Mouse (Mus musculus) limb, embryonic 13.5 days (tissue): ENCODE results near the gene Klhl42. TPM values are rescaled to one million over a fixed set of nuclear protein-coding genes. Genes with fewer than 3 reads are reported as not detected.

Experiments
- ATAC-seq: fragments of 200-750 bp; cut with Nextera tagmentation; 2 replicates; pipeline ENCODE4 v1.8.0; 2017; ENCODE audit warnings: low read depth, moderate number of reproducible peaks, moderate TSS enrichment; ENCODE audit not compliant: low FRiP score
- H3K27ac ChIP-seq: fragments of 300-500 bp; sonication (generic); 2 replicates; pipeline ENCODE4 v1.5.1; 2015; ENCODE audit warnings: inconsistent platforms, mild to moderate bottlenecking, moderate library complexity
- H3K27me3 ChIP-seq: fragments of 300-500 bp; sonication (generic); 2 replicates; pipeline ENCODE4 v1.6.1; 2015; ENCODE audit warnings: mild to moderate bottlenecking, inconsistent platforms
- H3K36me3 ChIP-seq: fragments of 300-500 bp; sonication (generic); 2 replicates; pipeline ENCODE4 v1.6.1; 2015; ENCODE audit warnings: inconsistent platforms, mild to moderate bottlenecking, moderate library complexity
- H3K4me1 ChIP-seq: fragments of 300-500 bp; sonication (generic); 2 replicates; pipeline ENCODE4 v1.6.1; 2015; ENCODE audit warnings: inconsistent platforms
- H3K4me2 ChIP-seq: fragments of 300-500 bp; sonication (generic); replicated peaks from 2 replicates; pipeline ENCODE4 v1.6.1; 2015; ENCODE audit warnings: inconsistent platforms, mild to moderate bottlenecking, moderate library complexity
- H3K4me3 ChIP-seq: fragments of 300-500 bp; sonication (generic); 2 replicates; pipeline ENCODE4 v1.5.1; 2015; ENCODE audit warnings: moderate library complexity, mild to moderate bottlenecking, inconsistent platforms
- H3K9ac ChIP-seq: fragments of 300-500 bp; sonication (generic); 2 replicates; pipeline ENCODE4 v1.6.1; 2015; ENCODE audit warnings: mild to moderate bottlenecking, inconsistent platforms
- H3K9me3 ChIP-seq: fragments of 300-500 bp; sonication (generic); 2 replicates; pipeline ENCODE4 v1.6.1; 2016; ENCODE audit warnings: inconsistent platforms
- WGBS: fragments of 180-500 bp; shearing (Covaris S2); methylation state at CpG from one replicate; pipeline ENCODE4 v1.1.7; 2015; 5-methylcytosine and 5-hydroxymethylcytosine counted together
- polyA plus RNA-seq: library from polyadenylated mRNA; unstranded; fragments of >200 nt; fragmentation: Nextera tagmentation; extraction: Ambion mirVana; gene quantifications from 2 replicates; pipeline ENCODE4 v1.2.1, GENCODE M21; 2015

Gene Klhl42
- polyA plus RNA-seq, 1 experiment from 2014 or later: 8.8 TPM

DNA sequence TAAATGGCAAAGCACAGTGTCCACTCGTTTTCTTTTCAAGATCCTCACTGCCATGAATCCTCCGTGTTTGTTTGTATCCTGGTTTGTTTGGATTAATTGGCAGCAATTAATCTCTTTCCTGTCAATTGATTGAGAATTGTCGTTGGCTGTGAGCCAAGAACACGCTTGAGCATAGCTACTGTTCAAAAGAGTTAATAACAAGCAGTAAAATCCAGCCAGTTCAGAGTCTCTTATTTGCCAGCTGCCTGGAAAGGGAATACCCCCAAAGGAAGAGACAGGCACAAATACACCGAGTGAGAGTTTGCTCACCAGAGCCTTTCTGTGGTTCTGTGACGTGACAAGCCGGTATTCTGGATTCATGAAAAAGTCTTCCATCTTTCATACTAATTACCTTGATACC lies 29.1 kb upstream of the Klhl42 start:
- Histone ChIP-seq H3K4me2 (0 out of 2 replicates have a peak overlapping the region, but pooled peaks have one; percentile 1), H3K4me1 (peaks cover 18% of the 10 kb centered on the region), H3K36me3 (peaks cover 50% of the 10 kb centered on the region), H3K4me3 (no peak overlapping the region), H3K9me3 (no peaks in the 10 kb centered on the region), H3K27me3 (no peaks in the 10 kb centered on the region), H3K27ac (peak overlapping the region; percentile 40; the same call in 1 of the 2 replicates), H3K9ac (no peak overlapping the region)
- 43% methylated on average over 7 of the region's 7 CpGs for WGBS
- no peak for ATAC-seq

DNA sequence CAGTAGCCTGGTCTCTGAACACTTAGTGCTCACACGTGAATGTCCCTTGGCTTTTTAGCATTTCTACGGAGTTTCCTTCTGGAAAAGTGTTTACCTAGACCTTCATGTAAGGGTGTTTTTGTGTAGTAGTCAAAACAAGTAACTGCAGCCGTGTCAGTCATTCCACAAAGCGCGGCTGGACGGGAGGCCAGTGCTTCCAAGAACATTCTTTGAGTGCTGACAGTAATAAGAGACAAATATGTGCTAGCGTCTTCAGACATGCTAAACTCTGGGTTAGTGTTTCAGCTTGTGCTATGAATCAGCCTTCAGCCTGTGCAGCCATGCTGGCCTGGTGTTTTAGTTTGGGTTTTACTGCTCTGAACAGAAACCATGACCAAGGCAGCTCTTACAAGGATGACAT lies 28.5 kb upstream of the Klhl42 start:
- WGBS: 70% methylated on average over 7 of the region's 7 CpGs
- Histone ChIP-seq H3K4me2 (0 out of 2 replicates have a peak overlapping the region, but pooled peaks have one; percentile 1), H3K9me3 (no peaks in the 10 kb centered on the region), H3K4me1 (peaks cover 18% of the 10 kb centered on the region), H3K4me3 (no peak overlapping the region), H3K27me3 (no peaks in the 10 kb centered on the region), H3K9ac (no peak overlapping the region), H3K27ac (peak overlapping the region; percentile 40; the same call in 1 of the 2 replicates), H3K36me3 (peaks cover 52% of the 10 kb centered on the region)
- ATAC-seq: no peak

DNA sequence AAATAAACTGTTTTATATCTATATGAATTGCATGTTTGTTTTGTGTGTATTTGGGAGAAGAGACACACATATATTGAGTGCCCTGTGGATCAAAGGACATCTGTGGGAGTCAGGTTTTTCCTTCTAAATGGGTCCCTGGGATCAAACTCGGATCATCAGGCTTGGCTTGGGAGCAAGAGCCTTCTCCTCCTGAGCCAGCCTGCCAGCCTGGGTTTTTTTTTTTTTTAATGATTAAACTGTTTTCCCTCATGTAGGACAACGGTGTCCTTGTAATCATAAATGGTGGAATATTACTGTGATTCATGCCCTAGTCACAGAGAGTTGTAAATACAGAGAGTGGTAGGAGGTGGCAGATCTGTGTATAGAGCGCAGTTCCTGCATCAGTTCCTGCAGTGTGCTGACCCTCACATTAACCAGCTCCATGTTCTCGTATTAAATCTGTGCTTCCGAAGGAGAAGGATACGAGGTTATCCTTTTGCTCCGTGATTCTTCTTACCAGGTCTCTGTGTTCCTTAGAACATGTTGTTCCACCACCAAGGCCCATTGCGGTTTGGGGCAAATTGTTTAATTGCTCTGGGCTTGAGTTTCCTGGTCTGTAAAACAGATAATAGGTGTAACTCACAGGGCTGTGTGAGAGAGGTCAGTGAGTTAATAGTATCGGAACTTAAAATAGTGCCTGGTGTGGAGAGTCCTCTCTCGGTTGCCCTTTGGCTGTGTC lies 26.8 kb upstream of the Klhl42 start:
- 76% methylated on average over 10 of the region's 10 CpGs for WGBS
- H3K4me2 ChIP-seq: no peak overlapping the region
- H3K9ac ChIP-seq: no peak overlapping the region
- no peak overlapping the region for H3K4me3 ChIP-seq
- no peak for ATAC-seq
- peaks cover 18% of the 10 kb centered on the region for H3K4me1 ChIP-seq
- H3K27ac ChIP-seq: no peak overlapping the region
- no peaks in the 10 kb centered on the region for H3K27me3 ChIP-seq
- peaks cover 59% of the 10 kb centered on the region for H3K36me3 ChIP-seq
- H3K9me3 ChIP-seq: no peaks in the 10 kb centered on the region

DNA sequence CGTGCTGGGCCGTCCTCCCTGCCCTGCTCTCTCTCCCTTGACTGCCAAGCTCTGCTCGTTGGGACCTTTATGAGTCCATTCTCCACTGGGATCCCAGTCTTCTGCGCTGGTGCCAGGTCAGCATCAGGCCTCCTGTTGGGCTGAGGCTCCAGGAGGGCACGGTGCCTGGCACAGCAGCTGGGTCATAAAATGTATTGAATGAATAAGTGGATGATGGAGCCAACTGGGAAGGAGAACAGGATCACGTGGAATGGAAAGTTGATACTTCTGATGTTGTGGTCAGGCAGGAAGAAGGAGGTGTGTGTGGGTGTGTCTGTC lies 26.3 kb upstream of the Klhl42 start:
- peaks cover 59% of the 10 kb centered on the region for H3K36me3 ChIP-seq
- H3K9me3 ChIP-seq: no peaks in the 10 kb centered on the region
- ATAC-seq: no peak
- H3K9ac ChIP-seq: no peak overlapping the region
- peaks cover 18% of the 10 kb centered on the region for H3K4me1 ChIP-seq
- no peaks in the 10 kb centered on the region for H3K27me3 ChIP-seq
- no peak overlapping the region for H3K4me2 ChIP-seq
- 59% methylated on average over 6 of the region's 6 CpGs for WGBS
- H3K27ac ChIP-seq: no peak overlapping the region
- H3K4me3 ChIP-seq: no peak overlapping the region

DNA sequence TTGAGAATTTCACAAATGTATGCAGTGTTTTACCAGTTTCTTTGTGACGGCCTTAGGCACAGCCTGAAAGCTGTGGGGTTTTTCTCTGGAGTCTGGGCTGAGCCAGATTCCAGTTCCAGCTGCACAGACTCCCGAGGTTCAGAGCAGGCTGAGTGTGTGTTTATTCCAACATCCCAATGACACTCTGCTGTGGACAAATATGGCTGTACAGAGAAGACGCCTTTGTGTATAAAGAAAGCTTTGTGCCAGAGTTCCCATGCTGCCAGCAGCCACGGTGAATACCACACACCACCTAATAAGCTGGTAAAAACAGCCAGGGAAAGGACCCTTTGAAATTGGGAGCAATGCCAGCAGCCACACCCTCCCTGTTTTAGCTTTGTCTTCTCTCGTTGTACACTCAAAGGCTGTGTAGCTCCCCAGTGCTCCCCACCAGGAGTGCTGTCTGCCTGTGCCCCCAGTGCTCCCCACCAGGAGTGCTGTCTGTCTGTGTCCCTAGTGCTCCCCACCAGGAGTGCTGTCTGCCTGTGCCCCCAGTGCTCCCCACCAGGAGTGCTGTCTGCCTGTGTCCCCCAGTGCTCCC lies 15.3 kb upstream of the Klhl42 start:
- H3K9me3 ChIP-seq: no peaks in the 10 kb centered on the region
- no peak overlapping the region for H3K4me3 ChIP-seq
- peak overlapping the region; percentile 15; the same call in 1 of the 2 replicates for H3K27ac ChIP-seq
- WGBS: 50% methylated on average over 5 of the region's 5 CpGs
- H3K36me3 ChIP-seq: peaks cover 33% of the 10 kb centered on the region
- no peak overlapping the region; the same call in 1 of the 2 replicates for H3K9ac ChIP-seq
- no peak overlapping the region for H3K4me2 ChIP-seq
- no peaks in the 10 kb centered on the region for H3K4me1 ChIP-seq
- H3K27me3 ChIP-seq: no peaks in the 10 kb centered on the region
- no peak for ATAC-seq

DNA sequence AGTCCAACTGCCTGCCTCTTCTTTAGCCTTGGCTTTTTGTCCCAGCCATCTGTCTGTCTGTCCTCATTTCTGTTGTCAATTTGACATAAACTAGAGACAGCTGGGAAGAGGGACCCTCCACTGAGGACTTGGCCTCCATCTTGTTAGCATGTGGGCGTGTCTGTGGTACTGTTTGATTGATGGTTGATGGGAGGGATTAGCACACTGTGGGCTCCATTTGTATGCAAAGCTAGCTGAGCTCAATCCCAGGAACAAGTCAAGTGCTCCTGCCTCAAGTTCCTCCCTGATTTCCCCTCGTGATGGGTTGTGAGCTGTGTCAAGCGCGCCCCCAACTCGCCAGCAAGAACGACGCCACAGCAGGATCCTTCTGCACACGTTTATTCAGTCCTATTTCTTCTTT lies 14.3 kb upstream of the Klhl42 start:
- H3K4me2 ChIP-seq: no peak overlapping the region
- H3K9ac ChIP-seq: no peak overlapping the region
- no peak overlapping the region for H3K4me3 ChIP-seq
- WGBS: 86% methylated on average over 8 of the region's 8 CpGs
- no peaks in the 10 kb centered on the region for H3K9me3 ChIP-seq
- no peak for ATAC-seq
- no peaks in the 10 kb centered on the region for H3K27me3 ChIP-seq
- H3K4me1 ChIP-seq: no peaks in the 10 kb centered on the region
- H3K27ac ChIP-seq: no peak overlapping the region
- peaks cover 23% of the 10 kb centered on the region for H3K36me3 ChIP-seq

DNA sequence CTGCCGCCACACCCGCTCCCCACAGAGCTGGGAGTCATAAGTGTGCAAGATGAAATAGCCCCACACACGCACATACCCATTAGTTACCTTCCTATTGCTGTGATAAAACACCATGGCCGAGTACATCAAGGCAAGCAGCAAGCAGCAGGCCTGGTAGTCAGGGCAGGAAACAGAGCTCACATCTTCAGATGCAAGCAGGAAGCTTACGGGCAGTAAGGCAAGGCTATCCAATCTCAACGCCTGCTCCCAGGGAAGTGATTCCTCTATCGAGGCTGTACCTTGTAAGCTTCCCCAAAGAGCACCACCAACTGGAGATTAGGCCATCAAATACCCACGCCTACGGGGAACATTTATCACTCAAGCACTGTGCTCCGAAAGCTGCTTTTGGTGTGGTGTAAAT lies 11.3 kb upstream of the Klhl42 start:
- Histone ChIP-seq H3K27ac (no peak overlapping the region), H3K4me3 (no peak overlapping the region), H3K36me3 (peaks cover 6% of the 10 kb centered on the region), H3K4me1 (no peaks in the 10 kb centered on the region), H3K4me2 (no peak overlapping the region), H3K9ac (no peak overlapping the region), H3K27me3 (no peaks in the 10 kb centered on the region), H3K9me3 (no peaks in the 10 kb centered on the region)
- 89% methylated on average over 10 of the region's 10 CpGs for WGBS
- ATAC-seq: no peak

DNA sequence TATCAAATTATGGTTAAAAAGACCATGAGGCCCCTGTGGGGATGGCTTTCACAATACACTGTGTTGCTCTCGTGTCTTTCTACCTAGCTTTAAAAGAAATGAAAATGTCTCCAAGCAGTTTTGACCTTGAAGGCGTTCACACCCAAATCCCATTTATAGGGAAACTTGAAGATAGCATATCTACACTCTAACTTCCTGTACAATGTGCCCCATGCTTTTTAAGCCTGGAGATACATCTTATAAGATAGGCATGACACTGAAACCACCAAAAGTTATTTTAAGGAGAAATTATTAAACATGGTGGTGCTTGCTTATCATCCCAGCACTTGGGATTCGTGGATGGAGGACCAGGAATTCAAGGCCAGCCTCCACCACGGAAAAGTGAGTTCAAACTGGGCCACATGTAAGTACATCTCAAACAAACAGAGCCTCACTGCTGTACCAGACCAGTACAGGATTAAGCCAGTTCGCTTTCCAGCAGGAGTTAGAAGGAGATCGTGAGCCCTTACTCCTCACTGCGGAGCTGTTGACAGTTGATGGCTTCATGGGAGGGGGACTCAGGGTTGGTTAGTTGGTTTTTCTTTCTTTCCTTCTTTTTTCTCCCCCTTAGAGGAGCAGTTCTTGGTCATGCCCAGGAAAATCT lies 5.7 kb upstream of the Klhl42 start:
- peaks cover 14% of the 10 kb centered on the region for H3K4me1 ChIP-seq
- H3K9me3 ChIP-seq: no peaks in the 10 kb centered on the region
- 64% methylated on average over 7 of the region's 7 CpGs for WGBS
- no peak overlapping the region for H3K4me2 ChIP-seq
- H3K4me3 ChIP-seq: no peak overlapping the region
- H3K9ac ChIP-seq: no peak overlapping the region
- H3K27ac ChIP-seq: no peak overlapping the region
- 0 out of 2 replicates have a peak, but pooled peaks cover 5% of the 10 kb centered on the region for H3K27me3 ChIP-seq
- no peak for ATAC-seq
- H3K36me3 ChIP-seq: no peaks in the 10 kb centered on the region

DNA sequence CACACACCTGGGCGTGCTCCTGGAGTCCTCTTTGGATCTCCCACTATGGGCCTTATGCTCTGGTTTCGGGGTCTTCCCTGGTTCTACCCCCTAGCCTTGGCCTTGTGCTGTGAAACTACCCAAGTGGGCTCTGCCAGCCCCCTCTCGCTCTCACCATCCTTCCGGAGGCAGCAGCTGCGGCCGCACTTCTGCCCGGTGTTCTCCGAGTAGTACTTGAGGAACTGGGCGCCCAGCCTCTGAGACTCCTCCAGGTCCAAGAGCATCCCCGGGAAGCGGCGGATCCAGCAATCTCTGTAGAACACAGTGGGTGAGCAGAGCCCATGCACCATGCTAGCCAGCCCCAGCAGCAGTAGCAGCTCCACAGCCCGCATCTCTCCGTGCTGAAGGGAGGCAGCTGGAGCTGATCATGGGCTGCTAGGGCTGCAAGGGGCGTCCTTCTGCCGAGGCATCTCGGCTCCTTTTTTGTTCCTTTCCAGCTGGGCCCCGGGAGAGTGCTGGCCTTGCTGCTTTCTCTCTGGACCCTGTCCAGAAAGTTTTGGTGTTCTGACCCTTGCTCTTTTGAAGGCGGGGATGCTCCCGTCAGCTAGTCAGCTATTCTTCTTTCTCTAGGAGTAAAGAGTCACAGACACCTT lies 4.5 kb upstream of the Klhl42 start, which contains the start of gene Mansc4:
TSS of gene Mansc4 (minus strand) at position 439 of the 632 bp plus-strand sequence.
- peak within 1 kb of the TSS; percentile 63 for H3K4me2 ChIP-seq
- peak within 1 kb of the TSS; percentile 58 for H3K9ac ChIP-seq
- 9% methylated on average over 20 of the region's 20 CpGs for WGBS
- peaks cover 17% of the 10 kb centered on the region for H3K4me1 ChIP-seq
- no peaks in the 10 kb centered on the region for H3K9me3 ChIP-seq
- H3K36me3 ChIP-seq: no peaks in the 10 kb centered on the region
- H3K4me3 ChIP-seq: peak within 1 kb of the TSS; percentile 35
- H3K27me3 ChIP-seq: 0 out of 2 replicates have a peak, but pooled peaks cover 5% of the 10 kb centered on the region
- H3K27ac ChIP-seq: peak within 1 kb of the TSS; percentile 28; the same call in 1 of the 2 replicates
- no peak; the same call in 1 of the 2 replicates for ATAC-seq

DNA sequence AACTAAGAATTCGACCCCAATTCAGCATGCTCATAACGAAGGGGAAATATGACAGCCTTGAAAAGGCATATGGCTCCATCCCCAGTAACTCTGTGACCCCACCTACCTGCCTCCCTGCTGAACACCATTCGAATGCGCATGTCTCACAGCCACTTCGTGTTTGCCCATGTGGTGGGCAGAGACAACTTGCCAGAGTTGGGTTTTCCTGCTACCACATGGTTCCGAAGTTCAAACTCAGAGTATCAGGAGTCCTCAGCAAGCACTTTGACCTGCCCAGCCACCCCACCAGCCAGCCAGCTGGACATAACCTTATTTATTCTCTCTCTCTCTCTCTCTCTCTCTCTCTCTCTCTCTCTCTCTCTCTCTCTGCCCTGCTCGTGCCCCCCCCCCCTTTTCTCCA lies 3.4 kb upstream of the Klhl42 start:
- Histone ChIP-seq H3K36me3 (no peaks in the 10 kb centered on the region), H3K9ac (no peak overlapping the region), H3K9me3 (no peaks in the 10 kb centered on the region), H3K4me3 (no peak overlapping the region), H3K4me2 (no peak overlapping the region), H3K27ac (no peak overlapping the region), H3K27me3 (0 out of 2 replicates have a peak, but pooled peaks cover 5% of the 10 kb centered on the region), H3K4me1 (peaks cover 26% of the 10 kb centered on the region)
- WGBS: 49% methylated on average over 6 of the region's 7 CpGs
- ATAC-seq: no peak

DNA sequence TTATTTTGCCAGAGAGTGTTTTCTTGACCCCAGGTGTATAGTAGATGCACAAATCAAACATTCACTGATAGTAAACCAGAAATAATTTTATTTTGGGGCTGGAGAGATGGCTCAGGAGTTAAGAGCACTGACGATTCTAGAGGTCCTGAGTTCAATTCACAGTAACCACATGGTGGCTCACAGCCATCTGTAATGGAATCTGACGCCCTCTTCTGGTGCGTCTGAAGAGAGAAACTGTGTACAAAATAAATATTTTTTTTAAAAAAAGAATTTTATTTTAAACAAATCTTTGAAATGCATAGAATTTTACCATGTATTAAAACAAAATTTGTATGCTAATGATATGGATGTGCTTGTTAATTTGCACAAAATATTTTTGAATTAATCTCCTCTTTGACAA lies 2.7 kb upstream of the Klhl42 start:
- Histone ChIP-seq H3K9me3 (no peaks in the 10 kb centered on the region), H3K27ac (no peak overlapping the region), H3K9ac (no peak overlapping the region), H3K27me3 (0 out of 2 replicates have a peak, but pooled peaks cover 5% of the 10 kb centered on the region), H3K4me2 (no peak overlapping the region), H3K4me3 (no peak overlapping the region), H3K36me3 (no peaks in the 10 kb centered on the region), H3K4me1 (peaks cover 32% of the 10 kb centered on the region)
- WGBS: 78% methylated on average over 3 of the region's 3 CpGs
- no peak for ATAC-seq

DNA sequence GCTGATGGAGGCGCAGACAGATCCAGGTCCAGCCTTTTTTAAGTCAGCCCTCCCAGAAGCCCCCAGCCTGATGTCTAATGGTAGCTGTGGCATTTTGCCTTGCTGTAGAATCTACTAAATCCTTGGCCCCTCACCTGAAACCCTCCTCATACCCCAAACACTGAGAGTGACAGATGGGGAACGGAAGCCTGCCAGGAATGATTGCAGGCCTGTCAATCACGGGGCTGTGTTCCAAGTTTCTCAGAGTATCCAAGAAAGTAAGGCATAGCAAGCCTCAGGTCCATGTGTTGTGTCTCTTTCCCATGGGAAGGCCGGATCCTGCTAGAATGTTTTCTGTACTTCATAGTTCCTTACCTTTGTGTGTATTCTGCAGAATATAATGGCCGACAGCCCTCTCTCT lies 988 bp upstream of the Klhl42 start:
- H3K27ac ChIP-seq: no peak overlapping the region; the same call in 1 of the 2 replicates

More for the DNA sequence above, 988 bp upstream of the Klhl42 start:
- peak overlapping the region; percentile 87; the same call in 1 of the 2 replicates for H3K4me3 ChIP-seq
- no peaks in the 10 kb centered on the region for H3K36me3 ChIP-seq
- 0 out of 2 replicates have a peak overlapping the region, but pooled peaks have one; percentile 100 for H3K4me2 ChIP-seq
- peaks cover 44% of the 10 kb centered on the region for H3K4me1 ChIP-seq
- no peak overlapping the region for H3K9ac ChIP-seq
- 0 out of 2 replicates have a peak, but pooled peaks cover 5% of the 10 kb centered on the region for H3K27me3 ChIP-seq
- 82% methylated on average over 5 of the region's 5 CpGs for WGBS
- no peak for ATAC-seq
- no peaks in the 10 kb centered on the region for H3K9me3 ChIP-seq
